Mouse (Mus musculus): Measurements from ENCODE around the gene Cbx2. TPM values are rescaled to one million over a fixed set of nuclear protein-coding genes. Genes with fewer than 3 reads are reported as not detected.

Cbx2 gene
- polyA plus RNA-seq, 1 experiment from 2014 or later: 110 TPM

- Histone ChIP-seq H3K4me1 (peaks cover 61% of the 10 kb centered on the region), H3K4me3 (peak overlapping the region; percentile 98)
- DNase-seq (ENCODE audit: low spot score): peak; percentile 80
Observed at GRCm38 (mm10) chr11:119023616-119023980, 836 bp downstream of the Cbx2 start.

GRCm38 (mm10) chr11:119024260-119024659 lies 1.5 kb downstream of the Cbx2 start:
- Histone ChIP-seq H3K9me3 (replicated peaks) (no peaks in the 10 kb centered on the region), H3K36me3 (peaks cover 51% of the 10 kb centered on the region), H3K27me3 (ENCODE audit: low read depth, poor library complexity, severe bottlenecking) (peaks cover 30% of the 10 kb centered on the region), H3K27ac (replicated peaks) (peak overlapping the region; percentile 99), H3K4me1 (peaks cover 68% of the 10 kb centered on the region), H3K4me3 (peak overlapping the region; percentile 98)
- DNase-seq (ENCODE audit: low spot score): no peak
- 37% methylated on average over 7 of the region's 7 CpGs for WGBS

More at GRCm38 (mm10) chr11:119023616-119023980, 836 bp downstream of the Cbx2 start:
- Histone ChIP-seq H3K27me3 (ENCODE audit: low read depth, poor library complexity, severe bottlenecking) (peaks cover 30% of the 10 kb centered on the region), H3K9me3 (replicated peaks) (no peaks in the 10 kb centered on the region), H3K36me3 (peaks cover 44% of the 10 kb centered on the region), H3K27ac (replicated peaks) (peak overlapping the region; percentile 99)
- WGBS: 3% methylated on average over 15 of the region's 15 CpGs

- Histone ChIP-seq H3K4me3 (peak overlapping the region; percentile 98; the same call in 1 of the 2 replicates), H3K9me3 (replicated peaks) (no peaks in the 10 kb centered on the region), H3K27me3 (ENCODE audit: low read depth, poor library complexity, severe bottlenecking) (peaks cover 10% of the 10 kb centered on the region), H3K36me3 (peaks cover 70% of the 10 kb centered on the region), H3K4me1 (peaks cover 73% of the 10 kb centered on the region), H3K27ac (replicated peaks) (no peak overlapping the region)
- 72% methylated on average over 12 of the region's 12 CpGs for WGBS
- no peak for DNase-seq (ENCODE audit: low spot score)
Observed at GRCm38 (mm10) chr11:119026203-119026602, 3.4 kb downstream of the Cbx2 start.

- H3K4me3 ChIP-seq: peak overlapping the region; percentile 44
- peak; percentile 83 for DNase-seq (ENCODE audit: low spot score)
- peaks cover 70% of the 10 kb centered on the region for H3K4me1 ChIP-seq
- under 1% methylated on average over 26 of the region's 26 CpGs for WGBS
- no peak overlapping the region for H3K27ac ChIP-seq (replicated peaks)
- peaks cover 62% of the 10 kb centered on the region for H3K27me3 ChIP-seq (ENCODE audit: low read depth, poor library complexity, severe bottlenecking)
- peaks cover 38% of the 10 kb centered on the region for H3K36me3 ChIP-seq
- H3K9me3 ChIP-seq (replicated peaks): no peaks in the 10 kb centered on the region
Observed at GRCm38 (mm10) chr11:119033874-119034558, 11.3 kb downstream of the Cbx2 start.

- peaks cover 68% of the 10 kb centered on the region for H3K27me3 ChIP-seq (ENCODE audit: low read depth, poor library complexity, severe bottlenecking)
- H3K4me3 ChIP-seq: peak overlapping the region; percentile 44
- no peak for DNase-seq (ENCODE audit: low spot score)
- no peaks in the 10 kb centered on the region for H3K9me3 ChIP-seq (replicated peaks)
- H3K27ac ChIP-seq (replicated peaks): no peak overlapping the region
- peaks cover 70% of the 10 kb centered on the region for H3K4me1 ChIP-seq
- WGBS: under 1% methylated on average over 19 of the region's 19 CpGs
- H3K36me3 ChIP-seq: peaks cover 36% of the 10 kb centered on the region
Observed at GRCm38 (mm10) chr11:119034635-119035034, 11.9 kb downstream of the Cbx2 start.

- H3K36me3 ChIP-seq: peaks cover 30% of the 10 kb centered on the region
- H3K4me1 ChIP-seq: peaks cover 74% of the 10 kb centered on the region
- no peak overlapping the region for H3K27ac ChIP-seq (replicated peaks)
- H3K4me3 ChIP-seq: peak overlapping the region; percentile 44
- peaks cover 74% of the 10 kb centered on the region for H3K27me3 ChIP-seq (ENCODE audit: low read depth, poor library complexity, severe bottlenecking)
- 1% methylated on average over 21 of the region's 21 CpGs for WGBS
- H3K9me3 ChIP-seq (replicated peaks): no peaks in the 10 kb centered on the region
- DNase-seq (ENCODE audit: low spot score): no peak
Observed at GRCm38 (mm10) chr11:119035094-119035685, 12.4 kb downstream of the Cbx2 start.

GRCm38 (mm10) chr11:119035686-119036165 lies 13.0 kb downstream of the Cbx2 start:
- Histone ChIP-seq H3K27me3 (ENCODE audit: low read depth, poor library complexity, severe bottlenecking) (peaks cover 74% of the 10 kb centered on the region), H3K4me3 (peak overlapping the region; percentile 44), H3K9me3 (replicated peaks) (no peaks in the 10 kb centered on the region), H3K36me3 (peaks cover 25% of the 10 kb centered on the region), H3K27ac (replicated peaks) (no peak overlapping the region), H3K4me1 (peaks cover 79% of the 10 kb centered on the region)
- under 1% methylated on average over 21 of the region's 21 CpGs for WGBS
- peak; percentile 72 for DNase-seq (ENCODE audit: low spot score)

GRCm38 (mm10) chr11:119036447-119036846 lies 13.7 kb downstream of the Cbx2 start:
- 0% methylated on average over 15 of the region's 15 CpGs for WGBS
- Histone ChIP-seq H3K36me3 (peaks cover 18% of the 10 kb centered on the region), H3K27ac (replicated peaks) (no peak overlapping the region), H3K4me3 (peak overlapping the region; percentile 57), H3K27me3 (ENCODE audit: low read depth, poor library complexity, severe bottlenecking) (peaks cover 79% of the 10 kb centered on the region), H3K9me3 (replicated peaks) (no peaks in the 10 kb centered on the region), H3K4me1 (peaks cover 85% of the 10 kb centered on the region)
- no peak for DNase-seq (ENCODE audit: low spot score)

- Histone ChIP-seq H3K4me1 (peaks cover 88% of the 10 kb centered on the region), H3K27me3 (ENCODE audit: low read depth, poor library complexity, severe bottlenecking) (peaks cover 86% of the 10 kb centered on the region), H3K36me3 (peaks cover 12% of the 10 kb centered on the region), H3K4me3 (peak overlapping the region; percentile 57), H3K9me3 (replicated peaks) (no peaks in the 10 kb centered on the region), H3K27ac (replicated peaks) (peak overlapping the region; percentile 49; the same call in 1 of the 2 replicates)
- peak; percentile 73 for DNase-seq (ENCODE audit: low spot score)
- under 1% methylated on average over 57 of the region's 57 CpGs for WGBS
Observed at GRCm38 (mm10) chr11:119036934-119037779, 14.4 kb downstream of the Cbx2 start.

GRCm38 (mm10) chr11:119037780-119038401 lies 15.1 kb downstream of the Cbx2 start:
- peak; percentile 54 for DNase-seq (ENCODE audit: low spot score)
- Histone ChIP-seq H3K9me3 (replicated peaks) (no peaks in the 10 kb centered on the region), H3K4me1 (peaks cover 93% of the 10 kb centered on the region), H3K27me3 (ENCODE audit: low read depth, poor library complexity, severe bottlenecking) (peaks cover 92% of the 10 kb centered on the region), H3K27ac (replicated peaks) (peak overlapping the region; percentile 49; the same call in 1 of the 2 replicates), H3K4me3 (peak overlapping the region; percentile 57), H3K36me3 (peaks cover 10% of the 10 kb centered on the region)
- under 1% methylated on average over 18 of the region's 18 CpGs for WGBS

- Histone ChIP-seq H3K27ac (replicated peaks) (no peak overlapping the region), H3K27me3 (ENCODE audit: low read depth, poor library complexity, severe bottlenecking) (peaks cover 92% of the 10 kb centered on the region), H3K36me3 (peaks cover 10% of the 10 kb centered on the region), H3K9me3 (replicated peaks) (no peaks in the 10 kb centered on the region), H3K4me3 (peak overlapping the region; percentile 86), H3K4me1 (peaks cover 90% of the 10 kb centered on the region)
- 20% methylated on average over 22 of the region's 22 CpGs for WGBS
- no peak for DNase-seq (ENCODE audit: low spot score)
Observed at GRCm38 (mm10) chr11:119038744-119039484, 16.2 kb downstream of the Cbx2 start.

Data from midbrain, embryonic 10.5 days (tissue).